Mouse (Mus musculus): ENCODE results near the gene Vasp. TPM values are rescaled to one million over a fixed set of nuclear protein-coding genes. Genes with fewer than 3 reads are reported as not detected.

The Vasp gene
- total and polyA plus RNA-seq, 2 experiments from 2014 or later, result 72.2 to 127 TPM

GRCm38 (mm10) chr7:19318201-19318600 lies 46.6 kb upstream of the Vasp start:
- Histone ChIP-seq H3K4me2 (ENCODE audit: low read depth, low read length) (no peak overlapping the region), H3K36me3 (replicated peaks; ENCODE audit: control insufficient read depth, insufficient read depth, low read length) (no peaks in the 10 kb centered on the region), H3K4me1 (ENCODE audit: control insufficient read depth, insufficient read depth) (peaks cover 16% of the 10 kb centered on the region; the same call in 1 of the 2 replicates), H3K27ac (ENCODE audit: low read depth) (no peak overlapping the region), H3K9ac (replicated peaks; ENCODE audit: low read depth, low read length) (no peak overlapping the region), H3K9me3 (replicated peaks; ENCODE audit: control insufficient read depth, low read length) (no peaks in the 10 kb centered on the region), H3K4me3 (ENCODE audit: low read depth, low read length) (no peak overlapping the region), H3K27me3 (ENCODE audit: control insufficient read depth, insufficient read depth, low read length) (no peaks in the 10 kb centered on the region)
- 65% methylated on average over 2 of the region's 2 CpGs for WGBS
- DNase-seq (ENCODE audit: low spot score) (no peak), ATAC-seq (ENCODE audit: insufficient read depth, low read depth) (no peak)
- TF ChIP-seq EP300 (IDR thresholded peaks at IDR 0.05; ENCODE audit: low read depth) (no peak), CTCF (IDR thresholded peaks at IDR 0.05; ENCODE audit: low read depth) (no peak)

GRCm38 (mm10) chr7:19316451-19317161 lies 45.0 kb upstream of the Vasp start:
- Histone ChIP-seq H3K36me3 (replicated peaks; ENCODE audit: control insufficient read depth, insufficient read depth, low read length) (no peaks in the 10 kb centered on the region), H3K9me3 (replicated peaks; ENCODE audit: control insufficient read depth, low read length) (no peaks in the 10 kb centered on the region), H3K4me2 (ENCODE audit: low read depth, low read length) (no peak overlapping the region), H3K27ac (ENCODE audit: low read depth) (peak overlapping the region; percentile 63), H3K27me3 (ENCODE audit: control insufficient read depth, insufficient read depth, low read length) (no peaks in the 10 kb centered on the region), H3K9ac (replicated peaks; ENCODE audit: low read depth, low read length) (no peak overlapping the region), H3K4me3 (ENCODE audit: low read depth, low read length) (no peak overlapping the region), H3K4me1 (ENCODE audit: control insufficient read depth, insufficient read depth) (peaks cover 16% of the 10 kb centered on the region; the same call in 1 of the 2 replicates)
- DNase-seq (ENCODE audit: low spot score) (peak; percentile 22), ATAC-seq (ENCODE audit: insufficient read depth, low read depth) (no peak)
- TF ChIP-seq CTCF (IDR thresholded peaks at IDR 0.05; ENCODE audit: low read depth), result no peak
- TF ChIP-seq EP300 (IDR thresholded peaks at IDR 0.05; ENCODE audit: low read depth), result no peak
- WGBS, result 38% methylated on average over 14 of the region's 14 CpGs

- Histone ChIP-seq H3K9me3 (replicated peaks; ENCODE audit: control insufficient read depth, low read length) (no peaks in the 10 kb centered on the region), H3K4me3 (ENCODE audit: low read depth, low read length) (no peak overlapping the region), H3K9ac (replicated peaks; ENCODE audit: low read depth, low read length) (no peak overlapping the region), H3K4me2 (ENCODE audit: low read depth, low read length) (no peak overlapping the region), H3K27me3 (ENCODE audit: control insufficient read depth, insufficient read depth, low read length) (no peaks in the 10 kb centered on the region), H3K4me1 (ENCODE audit: control insufficient read depth, insufficient read depth) (0 out of 2 replicates have a peak, but pooled peaks cover 6% of the 10 kb centered on the region), H3K27ac (ENCODE audit: low read depth) (no peak overlapping the region), H3K36me3 (replicated peaks; ENCODE audit: control insufficient read depth, insufficient read depth, low read length) (no peaks in the 10 kb centered on the region)
- ATAC-seq (ENCODE audit: insufficient read depth, low read depth) (no peak), DNase-seq (ENCODE audit: low spot score) (no peak)
- TF ChIP-seq EP300 (IDR thresholded peaks at IDR 0.05; ENCODE audit: low read depth), result no peak
- WGBS, result 36% methylated on average over 5 of the region's 5 CpGs
These were observed 42.4 kb upstream of the Vasp start for GRCm38 (mm10) chr7:19314033-19314432.

- Histone ChIP-seq H3K36me3 (replicated peaks; ENCODE audit: control insufficient read depth, insufficient read depth, low read length) (no peaks in the 10 kb centered on the region), H3K27me3 (ENCODE audit: control insufficient read depth, insufficient read depth, low read length) (no peaks in the 10 kb centered on the region), H3K27ac (ENCODE audit: low read depth) (no peak overlapping the region), H3K9ac (replicated peaks; ENCODE audit: low read depth, low read length) (no peak overlapping the region), H3K9me3 (replicated peaks; ENCODE audit: control insufficient read depth, low read length) (no peaks in the 10 kb centered on the region), H3K4me2 (ENCODE audit: low read depth, low read length) (no peak overlapping the region), H3K4me1 (ENCODE audit: control insufficient read depth, insufficient read depth) (0 out of 2 replicates have a peak, but pooled peaks cover 4% of the 10 kb centered on the region), H3K4me3 (ENCODE audit: low read depth, low read length) (no peak overlapping the region)
- DNase-seq (ENCODE audit: low spot score) (no peak), ATAC-seq (ENCODE audit: insufficient read depth, low read depth) (no peak)
- no peak for TF ChIP-seq EP300 (IDR thresholded peaks at IDR 0.05; ENCODE audit: low read depth)
- no peak for TF ChIP-seq CTCF (IDR thresholded peaks at IDR 0.05; ENCODE audit: low read depth)
- 38% methylated on average over 4 of the region's 4 CpGs for WGBS
These were observed 40.4 kb upstream of the Vasp start for GRCm38 (mm10) chr7:19311991-19312390.

- peak within 1 kb of the TSS; percentile 63 for H3K4me3 ChIP-seq (ENCODE audit: low read depth, low read length)
- no peaks in the 10 kb centered on the region for H3K9me3 ChIP-seq (replicated peaks; ENCODE audit: control insufficient read depth, low read length)
- under 1% methylated on average over 49 of the region's 49 CpGs for WGBS
- TF ChIP-seq CTCF (IDR thresholded peaks at IDR 0.05; ENCODE audit: low read depth) (peak; percentile 41), EP300 (IDR thresholded peaks at IDR 0.05; ENCODE audit: low read depth) (peak; percentile 74; the same call in 1 of the 2 replicates)
- H3K36me3 ChIP-seq (replicated peaks; ENCODE audit: control insufficient read depth, insufficient read depth, low read length), result no peaks in the 10 kb centered on the region
- H3K4me1 ChIP-seq (ENCODE audit: control insufficient read depth, insufficient read depth), result no peaks in the 10 kb centered on the region
- peak; percentile 98 for DNase-seq (ENCODE audit: low spot score)
- H3K27ac ChIP-seq (ENCODE audit: low read depth), result no peak within 1 kb of the TSS
- peaks cover 17% of the 10 kb centered on the region for H3K27me3 ChIP-seq (ENCODE audit: control insufficient read depth, insufficient read depth, low read length)
- H3K4me2 ChIP-seq (ENCODE audit: low read depth, low read length), result peak within 1 kb of the TSS; percentile 97
- H3K9ac ChIP-seq (replicated peaks; ENCODE audit: low read depth, low read length), result peak within 1 kb of the TSS; percentile 45
- ATAC-seq (ENCODE audit: insufficient read depth, low read depth), result peak; percentile 86
These were observed 38.4 kb upstream of the Vasp start, which contains the start of gene Fosb for GRCm38 (mm10) chr7:19309884-19310641. Fosb (minus strand) TSS chr7:19310051.

All from heart, postnatal 0 days (tissue).